9 mouse cellular contexts compared by ENCODE assay signal in genomic region chr12:36530920-36531319, GRCm38 (mm10).
"Had no signal": no experiment of that assay in that cellular context is flagged by ENCODE, and none has a peak within 500 bp of the region (broad histone marks: within the 10 kb centered on the region; RNA-seq: fewer than 3 reads in every experiment).

No protein-coding gene starts in this region.

- H3K27me3 ChIP-seq: liver, embryonic 13.5 days had no signal

- DNase-seq: layer of hippocampus, adult 9-11 months; liver, embryonic 13.5 days; lung, adult 2 months; lung, postnatal 14 days; lung, postnatal 4 days; thymus, adult 18-20 months; thymus, postnatal 36 days had no signal

- H3K36me3 ChIP-seq: liver, embryonic 13.5 days had no signal

- H3K9me3 ChIP-seq: liver, embryonic 13.5 days had no signal

- H3K4me3 ChIP-seq: layer of hippocampus, adult 2 months; liver, embryonic 13.5 days had no signal

- H3K9ac ChIP-seq: liver, embryonic 13.5 days had no signal

- H3K4me2 ChIP-seq: liver, embryonic 13.5 days; midbrain, embryonic 11.5 days had no signal

- H3K27ac ChIP-seq: layer of hippocampus, adult 2 months; liver, embryonic 13.5 days had no signal
